Mouse (Mus musculus): ENCODE results near the gene Mrgpra3.

Gene Mrgpra3

GRCm38 (mm10) chr7:47601272-47601671 is at the start of gene Mrgpra3:
Gene Mrgpra3, minus strand, starts transcription at chr7:47601372.
- DNase-seq, result no peak
